Mouse (Mus musculus) MEL (cell line): Measurements from ENCODE around the gene Lrrc34. TPM values are rescaled to one million over a fixed set of nuclear protein-coding genes. Genes with fewer than 3 reads are reported as not detected.

ENCODE experiments used
- DNase-seq: peaks from one replicate; pipeline ENCODE4 v3.0.0; 2011; ENCODE audit warnings: low read depth, low spot score
- H3K27ac ChIP-seq: 2 replicates; pipeline ENCODE4 v1.5.1; 2012; ENCODE audit warnings: low read depth, mild to moderate bottlenecking, control low read depth, low read length, moderate library complexity; ENCODE audit not compliant: control insufficient read depth
- H3K27me3 ChIP-seq, 2 experiments: fragments of 150-350 bp in 1 of 2; sonication (generic) in 1 of 2; 2 replicates each; pipeline ENCODE4 v1.6.1; 2012; ENCODE audit warnings: low read length in 2 of 2, mild to moderate bottlenecking in 2 of 2, improper control_type of control experiment in 1 of 2, moderate library complexity in 1 of 2; ENCODE audit not compliant: insufficient read depth in 2 of 2, control insufficient read depth in 1 of 2
- H3K36me3 ChIP-seq, 2 experiments: 2 replicates each; pipeline ENCODE4 v1.6.1; 2012 to 2014; ENCODE audit warnings: low read length in 2 of 2, improper control_type of control experiment in 1 of 2, inconsistent platforms in 1 of 2, mild to moderate bottlenecking in 1 of 2; ENCODE audit not compliant: insufficient read depth in 2 of 2, control insufficient read depth in 1 of 2
- H3K4me1 ChIP-seq, 2 experiments: fragments of 150-350 bp in 1 of 2; sonication (generic) in 1 of 2; 2 replicates each; pipeline ENCODE4 v1.6.1; 2012; ENCODE audit warnings: low read length in 2 of 2, improper control_type of control experiment in 1 of 2, mild to moderate bottlenecking in 1 of 2; ENCODE audit not compliant: insufficient read depth in 2 of 2, control insufficient read depth in 1 of 2
- H3K4me3 ChIP-seq, 2 experiments: fragments of 150-350 bp in 1 of 2; sonication (generic) in 1 of 2; 2 replicates each; pipeline ENCODE4 v1.5.1; 2012; ENCODE audit warnings: low read depth in 2 of 2, low read length in 2 of 2, mild to moderate bottlenecking in 2 of 2, moderate library complexity in 2 of 2, control low read depth in 1 of 2, improper control_type of control experiment in 1 of 2; ENCODE audit not compliant: control insufficient read depth in 1 of 2, insufficient read depth in 1 of 2
- H3K79me2 ChIP-seq: 2 replicates; pipeline ENCODE4 v1.6.1; 2012; ENCODE audit warnings: mild to moderate bottlenecking, low read length, moderate library complexity; ENCODE audit not compliant: control insufficient read depth, poor library complexity, insufficient read depth
- H3K9ac ChIP-seq: 2 replicates; pipeline ENCODE4 v1.6.1; 2012; ENCODE audit warnings: low read depth, mild to moderate bottlenecking, control low read depth, low read length, moderate library complexity; ENCODE audit not compliant: control insufficient read depth, poor library complexity, severe bottlenecking
- H3K9me3 ChIP-seq: fragments of 150-350 bp; sonication (generic); replicated peaks from 2 replicates; pipeline ENCODE4 v1.6.1; 2012; ENCODE audit warnings: mild to moderate bottlenecking, low read length, improper control_type of control experiment, moderate library complexity; ENCODE audit not compliant: insufficient read depth
- CHD1 ChIP-seq: IDR thresholded peaks from 2 replicates; pipeline ENCODE4 v1.6.1; 2012; ENCODE audit warnings: low read depth, mild to moderate bottlenecking, inconsistent platforms, low read length, improper control_type of control experiment
- CHD2 ChIP-seq: IDR thresholded peaks from 2 replicates; pipeline ENCODE4 v1.6.1; 2011; ENCODE audit warnings: low read length, improper control_type of control experiment
- CTCF ChIP-seq, 3 experiments: IDR thresholded peaks in 2 of 3; conservative IDR thresholded peaks in 1 of 3; 2 replicates each; pipeline ENCODE4 v1.5.1; 2011 to 2012; ENCODE audit warnings: low read length in 3 of 3, low read depth in 2 of 3, mild to moderate bottlenecking in 2 of 3, improper control_type of control experiment in 1 of 3, inconsistent platforms in 1 of 3, mixed read lengths in 1 of 3, moderate library complexity in 1 of 3; ENCODE audit not compliant: control insufficient read depth in 1 of 3, insufficient read depth in 1 of 3, poor library complexity in 1 of 3, severe bottlenecking in 1 of 3
- ELF1 ChIP-seq: IDR thresholded peaks from 2 replicates; pipeline ENCODE4 v1.6.1; 2014; ENCODE audit warnings: low read depth, mild to moderate bottlenecking, inconsistent platforms, low read length, improper control_type of control experiment, moderate library complexity
- EP300 ChIP-seq, 2 experiments: IDR thresholded peaks; 2 replicates each; pipeline ENCODE4 v1.6.1; 2011; ENCODE audit warnings: improper control_type of control experiment in 2 of 2, low read length in 2 of 2, low read depth in 1 of 2, mild to moderate bottlenecking in 1 of 2
- ETS1 ChIP-seq: IDR thresholded peaks from 2 replicates; pipeline ENCODE4 v1.6.1; 2012; ENCODE audit warnings: low read depth, mild to moderate bottlenecking, inconsistent platforms, low read length, improper control_type of control experiment, moderate library complexity
- GATA1 ChIP-seq: IDR thresholded peaks from 2 replicates; pipeline ENCODE4 v1.6.1; 2011; ENCODE audit warnings: low read depth, low read length, improper control_type of control experiment
- HCFC1 ChIP-seq: IDR thresholded peaks from 2 replicates; pipeline ENCODE4 v1.6.1; 2012; ENCODE audit warnings: low read depth, mild to moderate bottlenecking, inconsistent platforms, low read length, improper control_type of control experiment, moderate library complexity
- KAT2A ChIP-seq: conservative IDR thresholded peaks from 2 replicates; pipeline ENCODE4 v1.6.1; 2012; ENCODE audit warnings: low read depth, low read length, improper control_type of control experiment, inconsistent platforms
- MEF2A ChIP-seq: IDR thresholded peaks from 2 replicates; pipeline ENCODE4 v1.6.1; 2014; ENCODE audit warnings: low read depth, mild to moderate bottlenecking, inconsistent platforms, low read length, improper control_type of control experiment; ENCODE audit not compliant: poor library complexity, insufficient replicate concordance, severe bottlenecking; ENCODE audit errors: extremely low read depth
- MXI1 ChIP-seq: IDR thresholded peaks from 2 replicates; pipeline ENCODE4 v1.6.1; 2011; ENCODE audit warnings: mild to moderate bottlenecking, low read depth, low read length, improper control_type of control experiment
- MYB ChIP-seq: IDR thresholded peaks from 2 replicates; pipeline ENCODE4 v1.6.1; 2011; ENCODE audit warnings: mild to moderate bottlenecking, low read depth, low read length, improper control_type of control experiment
- MYC ChIP-seq: IDR thresholded peaks from 2 replicates; pipeline ENCODE4 v1.6.1; 2011; ENCODE audit warnings: low read depth, mild to moderate bottlenecking, low read length, improper control_type of control experiment, moderate library complexity
- NELFE ChIP-seq: IDR thresholded peaks from 2 replicates; pipeline ENCODE4 v1.6.1; 2011; ENCODE audit warnings: low read depth, low read length, improper control_type of control experiment
- NRF1 ChIP-seq: IDR thresholded peaks from 2 replicates; pipeline ENCODE4 v1.6.1; 2014; ENCODE audit warnings: low read depth, mild to moderate bottlenecking, inconsistent platforms, low read length, improper control_type of control experiment, moderate library complexity; ENCODE audit not compliant: poor library complexity, insufficient read depth, severe bottlenecking
- POLR2A ChIP-seq, 2 experiments: IDR thresholded peaks; 2 replicates each; pipeline ENCODE4 v1.6.1; 2011 to 2012; ENCODE audit warnings: low read length in 2 of 2, mild to moderate bottlenecking in 2 of 2, control low read depth in 1 of 2, improper control_type of control experiment in 1 of 2, low read depth in 1 of 2, moderate library complexity in 1 of 2; ENCODE audit not compliant: control insufficient read depth in 1 of 2, insufficient read depth in 1 of 2, poor library complexity in 1 of 2
- POLR2AphosphoS2 ChIP-seq: IDR thresholded peaks from 2 replicates; pipeline ENCODE4 v1.6.1; 2011; ENCODE audit warnings: low read length, improper control_type of control experiment
- RAD21 ChIP-seq: IDR thresholded peaks from 2 replicates; pipeline ENCODE4 v1.6.1; 2011; ENCODE audit warnings: mild to moderate bottlenecking, low read depth, low read length, improper control_type of control experiment
- RCOR1 ChIP-seq: IDR thresholded peaks from 2 replicates; pipeline ENCODE4 v1.6.1; 2012; ENCODE audit warnings: low read depth, mild to moderate bottlenecking, inconsistent platforms, low read length, improper control_type of control experiment
- SMC3 ChIP-seq: IDR thresholded peaks from 2 replicates; pipeline ENCODE4 v1.6.1; 2011; ENCODE audit warnings: low read depth, low read length, improper control_type of control experiment
- TAL1 ChIP-seq: IDR thresholded peaks from 2 replicates; pipeline ENCODE4 v1.6.1; 2012; ENCODE audit warnings: mild to moderate bottlenecking, inconsistent platforms, low read length, moderate library complexity, mixed read lengths
- TBP ChIP-seq: IDR thresholded peaks from 2 replicates; pipeline ENCODE4 v1.8.0; 2011; ENCODE audit warnings: low read depth, low read length, improper control_type of control experiment
- TCF12 ChIP-seq: IDR thresholded peaks from 2 replicates; pipeline ENCODE4 v1.6.1; 2014; ENCODE audit warnings: low read depth, mild to moderate bottlenecking, inconsistent platforms, low read length, improper control_type of control experiment, moderate library complexity
- USF2 ChIP-seq, 2 experiments: IDR thresholded peaks; 2 replicates each; pipeline ENCODE4 v1.6.1; 2011 to 2012; ENCODE audit warnings: improper control_type of control experiment in 2 of 2, low read length in 2 of 2, borderline replicate concordance in 1 of 2, inconsistent platforms in 1 of 2, low read depth in 1 of 2, mild to moderate bottlenecking in 1 of 2; ENCODE audit not compliant: insufficient read depth in 1 of 2
- ZC3H11A ChIP-seq: IDR thresholded peaks from 2 replicates; pipeline ENCODE4 v1.6.1; 2012; ENCODE audit warnings: low read depth, mild to moderate bottlenecking, inconsistent platforms, low read length, improper control_type of control experiment
- ZKSCAN1 ChIP-seq: IDR thresholded peaks from 2 replicates; pipeline ENCODE4 v1.6.1; 2012; ENCODE audit warnings: low read depth, mild to moderate bottlenecking, inconsistent platforms, low read length, improper control_type of control experiment, moderate library complexity
- ZMIZ1 ChIP-seq: IDR thresholded peaks from 2 replicates; pipeline ENCODE4 v1.6.1; 2012; ENCODE audit warnings: low read depth, mild to moderate bottlenecking, inconsistent platforms, low read length, improper control_type of control experiment, moderate library complexity
- polyA plus RNA-seq, 2 experiments: library from polyadenylated mRNA; stranded (reverse) in 1 of 2; unstranded in 1 of 2; fragments of >175 nt in 1 of 2; fragments of >200 nt in 1 of 2; gene quantifications; 2 replicates each; pipeline versions ENCODE4 v1.2.1 to v1.2.4; 2012; ENCODE audit warnings: low replicate concordance in 2 of 2, low read depth in 1 of 2; ENCODE audit not compliant: insufficient read length in 2 of 2, insufficient read depth in 1 of 2, missing spikeins in 1 of 2
- total RNA-seq: library from RNA; depleted of rRNA; stranded (reverse); fragments of 300-350 nt; gene quantifications from 2 replicates; pipeline ENCODE4 v1.2.3, GENCODE M21; 2012

Gene Lrrc34
- total and polyA plus RNA-seq, 3 experiments, result not detected

DNA sequence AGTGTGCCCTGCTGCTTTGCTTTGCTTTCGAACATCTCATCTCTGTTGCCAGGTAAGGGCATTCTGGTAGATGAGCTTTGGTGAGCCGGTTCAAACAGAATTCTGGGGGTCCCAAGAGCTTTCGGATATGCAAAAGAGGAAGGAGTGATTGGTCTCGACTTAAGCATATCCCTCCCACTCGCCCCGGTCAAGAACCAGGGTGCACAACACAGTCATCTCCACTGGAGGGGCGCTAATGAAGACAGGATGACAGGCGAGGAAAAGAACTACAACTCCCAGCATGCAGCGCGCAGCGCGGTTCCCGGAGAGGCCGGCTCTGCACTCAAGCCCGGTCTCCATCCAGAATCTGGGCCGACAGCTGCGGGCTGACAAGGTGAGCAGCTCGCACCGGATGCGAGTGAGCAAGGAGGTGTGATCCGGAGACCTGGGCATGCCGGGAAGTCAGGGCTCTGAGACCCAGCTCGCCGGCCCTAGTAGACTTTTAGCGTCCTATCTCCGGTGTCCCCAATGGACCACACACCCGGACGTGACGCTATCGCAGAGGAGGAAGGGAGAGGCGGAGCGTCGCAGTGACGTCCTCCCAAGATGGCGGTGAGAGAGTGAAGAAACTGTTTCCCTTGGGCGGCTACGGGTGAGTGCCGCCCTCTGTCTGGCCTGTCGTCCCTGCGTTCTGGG lies 45.5 kb downstream of the Lrrc34 start, which contains the start of gene Mynn (continued):
- TF ChIP-seq CHD1 (no peak), CTCF (IDR thresholded peaks at IDR 0.05 in 2 of 3, conservative IDR thresholded peaks at IDR 0.05 in 1 of 3; ENCODE audit: control insufficient read depth in 1 of 3, insufficient read depth in 1 of 3, low read depth in 2 of 3, low read length in 3 of 3, poor library complexity in 1 of 3, severe bottlenecking in 1 of 3) (peak; percentile 26 to 62 (median 27); a peak in 5 of 6 replicates), EP300 (IDR thresholded peaks at IDR 0.05; ENCODE audit: low read depth in 1 of 2, low read length in 2 of 2) (no peak), NELFE (0 out of 2 replicates have a peak, but pooled peaks have one; percentile 40), ELF1 (peak; percentile 23), MYC (peak; percentile 26; the same call in 1 of the 2 replicates), USF2 (IDR thresholded peaks at IDR 0.05; ENCODE audit: borderline replicate concordance in 1 of 2, insufficient read depth in 1 of 2, low read depth in 1 of 2, low read length in 2 of 2) (no peak), MXI1 (peak; percentile 42; the same call in 1 of the 2 replicates), MEF2A (no peak), CHD2 (no peak), POLR2AphosphoS2 (peak; percentile 37; the same call in 1 of the 2 replicates), RAD21 (no peak), ZC3H11A (no peak)

DNA sequence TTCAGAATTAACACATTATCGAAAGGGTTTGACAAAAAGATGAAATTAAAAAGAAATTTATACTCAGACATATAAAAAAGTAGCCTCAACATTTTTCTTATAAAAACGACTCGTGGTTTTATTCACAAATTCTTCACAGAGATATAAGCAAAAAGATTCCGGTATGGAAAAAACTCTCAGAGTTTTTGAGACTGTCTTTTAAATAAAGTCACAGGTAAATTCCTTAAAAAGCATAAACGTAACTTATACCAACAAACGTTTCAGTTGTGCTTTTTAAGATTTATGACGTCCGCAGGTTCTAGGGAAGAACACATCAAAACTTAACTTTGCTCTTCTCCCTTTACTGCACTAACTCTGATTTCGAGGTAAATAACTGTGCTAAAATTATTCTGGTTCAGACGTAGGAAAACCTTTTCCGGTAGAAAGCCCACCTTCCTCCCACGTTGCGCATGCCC lies 46.0 kb downstream of the Lrrc34 start:
- DNase-seq, result no peak
- Histone ChIP-seq H3K27me3 (no peaks in the 10 kb centered on the region), H3K9ac (peak overlapping the region; percentile 78), H3K27ac (peak overlapping the region; percentile 42), H3K79me2 (peaks cover 13% of the 10 kb centered on the region), H3K4me1 (peaks cover 0 to 8% of the 10 kb centered on the region in 2 experiments; a peak in 2 of 4 replicates), H3K4me3 (peak overlapping the region; percentile 72 to 95), H3K36me3 (peaks cover 4 to 8% of the 10 kb centered on the region in 2 experiments; a peak in 3 of 4 replicates), H3K9me3 (no peaks in the 10 kb centered on the region)
- TF ChIP-seq EP300 (IDR thresholded peaks at IDR 0.05; ENCODE audit: low read depth in 1 of 2, low read length in 2 of 2), result no peak
- no peak for TF ChIP-seq SMC3
- TF ChIP-seq CHD1, result 0 out of 2 replicates have a peak, but pooled peaks have one; percentile 77

DNA sequence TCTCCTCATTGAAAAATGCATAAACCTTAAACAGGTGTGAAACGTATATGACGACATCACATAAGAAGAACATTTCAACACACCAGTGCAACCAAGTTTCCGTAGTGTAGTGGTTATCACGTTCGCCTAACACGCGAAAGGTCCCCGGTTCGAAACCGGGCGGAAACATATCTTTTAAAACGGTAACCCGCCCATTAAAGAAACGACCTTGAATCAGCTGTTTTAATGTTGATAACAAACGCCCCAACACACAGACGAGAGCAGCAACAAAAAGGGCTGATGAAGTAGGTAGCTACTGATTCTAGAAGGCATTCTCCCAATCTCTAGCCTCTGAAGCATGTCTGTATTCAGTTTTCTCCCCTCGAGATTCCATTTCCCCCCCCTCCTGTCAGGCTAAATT lies 46.5 kb downstream of the Lrrc34 start:
- H3K9me3 ChIP-seq, result no peaks in the 10 kb centered on the region
- H3K4me3 ChIP-seq, result peak overlapping the region; percentile 95
- peaks cover 13% of the 10 kb centered on the region for H3K79me2 ChIP-seq
- peak overlapping the region; percentile 79 for H3K9ac ChIP-seq
- peaks cover 0 to 9% of the 10 kb centered on the region in 2 experiments; a peak in 2 of 4 replicates for H3K4me1 ChIP-seq
- H3K27ac ChIP-seq, result peak overlapping the region; percentile 85
- peaks cover 3 to 8% of the 10 kb centered on the region in 2 experiments; a peak in 3 of 4 replicates for H3K36me3 ChIP-seq
- peak; percentile 91 for DNase-seq
- H3K27me3 ChIP-seq, result no peaks in the 10 kb centered on the region
- no peak for TF ChIP-seq ZKSCAN1
- no peak for TF ChIP-seq MYB
- TF ChIP-seq MYC, result peak; percentile 63
- TF ChIP-seq POLR2A (IDR thresholded peaks at IDR 0.05; ENCODE audit: control insufficient read depth in 1 of 2, insufficient read depth in 1 of 2, low read depth in 1 of 2, low read length in 2 of 2, poor library complexity in 1 of 2), result no peak
- TF ChIP-seq ELF1, result peak; percentile 81; the same call in 1 of the 2 replicates
- TF ChIP-seq TCF12, result no peak
- no peak for TF ChIP-seq USF2 (IDR thresholded peaks at IDR 0.05; ENCODE audit: borderline replicate concordance in 1 of 2, insufficient read depth in 1 of 2, low read depth in 1 of 2, low read length in 2 of 2)
- peak; percentile 100 for TF ChIP-seq TBP
- TF ChIP-seq EP300 (IDR thresholded peaks at IDR 0.05; ENCODE audit: low read depth in 1 of 2, low read length in 2 of 2), result peak in 1 of 2 experiments; percentile 16; a peak in 1 of 4 replicates
- TF ChIP-seq RCOR1, result peak; percentile 27; the same call in 1 of the 2 replicates
- TF ChIP-seq KAT2A, result peak; percentile 67
- TF ChIP-seq ZMIZ1, result no peak
- peak; percentile 95 for TF ChIP-seq GATA1
- TF ChIP-seq HCFC1, result 0 out of 2 replicates have a peak, but pooled peaks have one; percentile 64
- peak; percentile 37; the same call in 1 of the 2 replicates for TF ChIP-seq NRF1
- peak; percentile 97 for TF ChIP-seq ETS1
- TF ChIP-seq TAL1, result peak; percentile 46; the same call in 1 of the 2 replicates
